Mouse (Mus musculus): ENCODE data around the gene Gm10160. TPM values are rescaled to one million over a fixed set of nuclear protein-coding genes. Genes with fewer than 3 reads are reported as not detected.

Gene Gm10160
- polyA plus RNA-seq, 1 experiment from 2014 or later: not detected

- H3K27ac ChIP-seq (ENCODE audit: low read depth, low read length): no peak overlapping the region
- H3K4me1 ChIP-seq (replicated peaks; ENCODE audit: control insufficient read depth, insufficient read depth, low read length): no peaks in the 10 kb centered on the region
- no peaks in the 10 kb centered on the region for H3K9me3 ChIP-seq (ENCODE audit: control insufficient read depth)
- no peak for ATAC-seq
- no peak overlapping the region for H3K4me3 ChIP-seq (ENCODE audit: low read depth, low read length)
- no peaks in the 10 kb centered on the region for H3K27me3 ChIP-seq (replicated peaks; ENCODE audit: control insufficient read depth, insufficient read depth, low read length)
- 80% methylated on average over 3 of the region's 3 CpGs for WGBS
- H3K36me3 ChIP-seq (ENCODE audit: control insufficient read depth, insufficient read depth): no peaks in the 10 kb centered on the region
- H3K4me2 ChIP-seq (replicated peaks; ENCODE audit: low read depth): no peak overlapping the region
- no peak overlapping the region for H3K9ac ChIP-seq (ENCODE audit: low read depth, low read length)
- TF ChIP-seq CTCF (IDR thresholded peaks at IDR 0.05; ENCODE audit: low read depth): no peak
These were observed 10.3 kb downstream of the Gm10160 start for GRCm38 (mm10) chr7:81845313-81845712.

- H3K27ac ChIP-seq (ENCODE audit: low read depth, low read length): no peak overlapping the region
- 79% methylated on average over 11 of the region's 11 CpGs for WGBS
- H3K4me2 ChIP-seq (replicated peaks; ENCODE audit: low read depth): no peak overlapping the region
These were observed 10.8 kb downstream of the Gm10160 start for GRCm38 (mm10) chr7:81844801-81845200.

GRCm38 (mm10) chr7:81843903-81844302 is 11.7 kb downstream of the Gm10160 start:
- no peak for ATAC-seq
- Histone ChIP-seq H3K36me3 (ENCODE audit: control insufficient read depth, insufficient read depth) (no peaks in the 10 kb centered on the region), H3K9ac (ENCODE audit: low read depth, low read length) (no peak overlapping the region), H3K4me3 (ENCODE audit: low read depth, low read length) (no peak overlapping the region), H3K27ac (ENCODE audit: low read depth, low read length) (no peak overlapping the region), H3K9me3 (ENCODE audit: control insufficient read depth) (no peaks in the 10 kb centered on the region), H3K4me1 (replicated peaks; ENCODE audit: control insufficient read depth, insufficient read depth, low read length) (no peaks in the 10 kb centered on the region), H3K4me2 (replicated peaks; ENCODE audit: low read depth) (no peak overlapping the region), H3K27me3 (replicated peaks; ENCODE audit: control insufficient read depth, insufficient read depth, low read length) (no peaks in the 10 kb centered on the region)
- no peak for TF ChIP-seq CTCF (IDR thresholded peaks at IDR 0.05; ENCODE audit: low read depth)
- 85% methylated on average over 8 of the region's 8 CpGs for WGBS

More at GRCm38 (mm10) chr7:81844801-81845200, 10.8 kb downstream of the Gm10160 start:
- TF ChIP-seq CTCF (IDR thresholded peaks at IDR 0.05; ENCODE audit: low read depth): no peak
- ATAC-seq: no peak
- Histone ChIP-seq H3K27me3 (replicated peaks; ENCODE audit: control insufficient read depth, insufficient read depth, low read length) (no peaks in the 10 kb centered on the region), H3K9me3 (ENCODE audit: control insufficient read depth) (no peaks in the 10 kb centered on the region), H3K9ac (ENCODE audit: low read depth, low read length) (no peak overlapping the region), H3K4me3 (ENCODE audit: low read depth, low read length) (no peak overlapping the region), H3K4me1 (replicated peaks; ENCODE audit: control insufficient read depth, insufficient read depth, low read length) (no peaks in the 10 kb centered on the region), H3K36me3 (ENCODE audit: control insufficient read depth, insufficient read depth) (no peaks in the 10 kb centered on the region)

- Histone ChIP-seq H3K4me3 (ENCODE audit: low read depth, low read length) (no peak overlapping the region), H3K9me3 (ENCODE audit: control insufficient read depth) (no peaks in the 10 kb centered on the region), H3K36me3 (ENCODE audit: control insufficient read depth, insufficient read depth) (no peaks in the 10 kb centered on the region), H3K27me3 (replicated peaks; ENCODE audit: control insufficient read depth, insufficient read depth, low read length) (no peaks in the 10 kb centered on the region), H3K9ac (ENCODE audit: low read depth, low read length) (no peak overlapping the region), H3K4me1 (replicated peaks; ENCODE audit: control insufficient read depth, insufficient read depth, low read length) (no peaks in the 10 kb centered on the region), H3K4me2 (replicated peaks; ENCODE audit: low read depth) (no peak overlapping the region), H3K27ac (ENCODE audit: low read depth, low read length) (no peak overlapping the region)
- WGBS: 71% methylated on average over 1 of the region's 1 CpGs
- no peak for TF ChIP-seq CTCF (IDR thresholded peaks at IDR 0.05; ENCODE audit: low read depth)
- ATAC-seq: no peak
These were observed 12.6 kb downstream of the Gm10160 start for GRCm38 (mm10) chr7:81842998-81843397.

GRCm38 (mm10) chr7:81842141-81842540 is 13.5 kb downstream of the Gm10160 start:
- Histone ChIP-seq H3K27me3 (replicated peaks; ENCODE audit: control insufficient read depth, insufficient read depth, low read length) (no peaks in the 10 kb centered on the region), H3K4me1 (replicated peaks; ENCODE audit: control insufficient read depth, insufficient read depth, low read length) (no peaks in the 10 kb centered on the region), H3K9ac (ENCODE audit: low read depth, low read length) (no peak overlapping the region), H3K4me3 (ENCODE audit: low read depth, low read length) (no peak overlapping the region), H3K4me2 (replicated peaks; ENCODE audit: low read depth) (no peak overlapping the region), H3K36me3 (ENCODE audit: control insufficient read depth, insufficient read depth) (no peaks in the 10 kb centered on the region), H3K27ac (ENCODE audit: low read depth, low read length) (no peak overlapping the region), H3K9me3 (ENCODE audit: control insufficient read depth) (no peaks in the 10 kb centered on the region)
- TF ChIP-seq CTCF (IDR thresholded peaks at IDR 0.05; ENCODE audit: low read depth): no peak
- no peak for ATAC-seq
- WGBS: 86% methylated on average over 7 of the region's 7 CpGs

DNA sequence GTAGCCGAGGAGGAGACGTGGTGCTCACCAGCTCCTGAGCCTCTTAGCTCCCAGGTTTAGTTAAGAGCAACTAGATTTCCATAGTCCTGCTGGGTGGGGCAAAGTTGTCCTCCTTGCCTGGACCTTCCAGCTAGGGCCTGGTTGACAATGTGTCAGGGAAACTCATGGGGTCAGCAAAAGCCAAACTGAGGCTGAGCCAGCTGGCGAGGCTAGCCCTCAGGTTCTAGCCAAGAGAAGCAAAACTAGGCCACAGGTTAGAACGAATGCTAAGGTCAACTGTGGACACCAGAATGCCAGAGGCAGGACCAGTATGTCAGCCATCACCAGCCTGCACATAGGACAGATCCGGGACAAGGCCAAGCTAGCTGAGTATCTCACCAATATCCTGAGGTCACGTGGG is 14.2 kb downstream of the Gm10160 start:
- no peak overlapping the region for H3K9ac ChIP-seq (ENCODE audit: low read depth, low read length)
- H3K36me3 ChIP-seq (ENCODE audit: control insufficient read depth, insufficient read depth): no peaks in the 10 kb centered on the region
- no peak for TF ChIP-seq CTCF (IDR thresholded peaks at IDR 0.05; ENCODE audit: low read depth)
- H3K4me3 ChIP-seq (ENCODE audit: low read depth, low read length): no peak overlapping the region
- ATAC-seq: no peak
- 81% methylated on average over 6 of the region's 6 CpGs for WGBS
- no peak overlapping the region for H3K4me2 ChIP-seq (replicated peaks; ENCODE audit: low read depth)
- no peaks in the 10 kb centered on the region for H3K27me3 ChIP-seq (replicated peaks; ENCODE audit: control insufficient read depth, insufficient read depth, low read length)
- no peaks in the 10 kb centered on the region for H3K4me1 ChIP-seq (replicated peaks; ENCODE audit: control insufficient read depth, insufficient read depth, low read length)
- H3K9me3 ChIP-seq (ENCODE audit: control insufficient read depth): no peaks in the 10 kb centered on the region
- H3K27ac ChIP-seq (ENCODE audit: low read depth, low read length): no peak overlapping the region

DNA sequence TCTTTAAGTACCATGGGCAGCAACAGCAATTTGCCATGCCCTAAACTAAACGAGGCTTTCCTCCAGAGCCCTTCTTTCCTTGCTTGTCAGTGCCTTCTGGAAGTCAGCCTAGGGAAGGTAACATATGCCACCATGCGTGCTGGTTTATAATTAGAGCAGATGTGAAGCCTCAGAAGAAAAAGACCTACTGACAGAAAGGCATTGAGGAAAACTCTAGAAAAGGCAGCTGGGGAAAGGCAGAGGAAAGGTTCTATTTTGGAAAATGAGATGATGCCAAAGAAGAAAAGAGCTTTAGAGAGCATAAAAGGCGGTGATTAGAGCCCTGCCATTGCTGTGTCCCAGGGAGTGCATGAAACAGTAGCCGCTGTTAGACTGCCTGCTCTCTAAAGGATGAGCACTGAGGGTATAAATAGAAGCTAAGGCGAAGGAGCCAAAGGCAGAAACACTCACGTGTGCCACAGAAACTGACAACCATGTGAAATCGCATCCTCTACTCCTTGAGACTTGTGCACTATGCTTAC is 14.9 kb downstream of the Gm10160 start:
- Histone ChIP-seq H3K9me3 (ENCODE audit: control insufficient read depth) (no peaks in the 10 kb centered on the region), H3K9ac (ENCODE audit: low read depth, low read length) (no peak overlapping the region), H3K27me3 (replicated peaks; ENCODE audit: control insufficient read depth, insufficient read depth, low read length) (no peaks in the 10 kb centered on the region), H3K36me3 (ENCODE audit: control insufficient read depth, insufficient read depth) (no peaks in the 10 kb centered on the region), H3K27ac (ENCODE audit: low read depth, low read length) (no peak overlapping the region), H3K4me1 (replicated peaks; ENCODE audit: control insufficient read depth, insufficient read depth, low read length) (no peaks in the 10 kb centered on the region), H3K4me2 (replicated peaks; ENCODE audit: low read depth) (no peak overlapping the region), H3K4me3 (ENCODE audit: low read depth, low read length) (no peak overlapping the region)
- WGBS: 66% methylated on average over 7 of the region's 7 CpGs
- no peak for TF ChIP-seq CTCF (IDR thresholded peaks at IDR 0.05; ENCODE audit: low read depth)
- ATAC-seq: no peak

All from intestine, postnatal 0 days (tissue).